Mouse (Mus musculus): Measurements from ENCODE around the gene Gm14435. TPM values are rescaled to one million over a fixed set of nuclear protein-coding genes. Genes with fewer than 3 reads are reported as not detected.
"Not testable (repeated sequence)": the region's sequence is repeated elsewhere in the genome, so short reads cannot be mapped to it uniquely, and the experiment has no call there.

The Gm14435 gene
- polyA plus RNA-seq (2017; shearing (Covaris generic)), result 10 to 100 TPM; 10.5 to 15.6 (median 10.8) TPM

DNA sequence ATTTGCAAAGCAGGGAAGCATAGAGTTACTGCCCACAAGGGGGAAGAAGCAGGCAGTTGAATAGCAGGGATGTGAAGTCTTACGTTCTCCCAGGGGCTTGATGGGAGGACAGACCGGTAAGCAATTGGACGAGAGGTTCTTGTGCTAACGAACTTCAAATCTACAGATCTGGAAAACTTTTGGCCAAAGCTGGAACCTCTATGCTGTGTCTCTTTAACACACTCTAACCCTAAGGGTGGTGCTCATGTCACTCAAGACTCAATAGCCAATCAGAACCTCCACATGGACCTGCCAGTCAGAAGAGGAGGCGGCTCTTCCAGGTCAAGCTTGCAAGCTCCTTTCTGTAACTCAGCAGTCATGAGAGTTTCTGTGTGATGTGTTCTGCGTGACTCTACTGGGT is at the start of gene Gm14435:
Gene Gm14435, plus strand, starts transcription at position 301 of the 400 bp plus-strand sequence.
- not testable (repeated sequence) for ATAC-seq

Other genes starting within 250 kb of the Gm14435 start
- 1 to 10 TPM; 3.9 to 8.7 (median 7.5) TPM for gene 2210418O10Rik, start 197.0 kb upstream of the Gm14435 start, polyA plus RNA-seq (2017; shearing (Covaris generic))
- not detected for gene Gm11009, start 104.1 kb upstream of the Gm14435 start, polyA plus RNA-seq (2017; shearing (Covaris generic))
- gene Gm14434, start 63.2 kb downstream of the Gm14435 start, polyA plus RNA-seq (2017; shearing (Covaris generic)), result 10 to 100 TPM in 2 of 3 experiments, 1 to 10 TPM in 1; 7.9 to 36.8 (median 23.1) TPM
- not detected for gene Zfp967, start 97.5 kb downstream of the Gm14435 start, polyA plus RNA-seq (2017; shearing (Covaris generic))
- gene Gm14308, start 212.8 kb downstream of the Gm14435 start, polyA plus RNA-seq (2017; shearing (Covaris generic)), result 1 to 10 TPM; 2.6 to 9.6 (median 8.0) TPM
- 1 to 10 TPM; 8.0 to 9.7 (median 8.6) TPM for gene Zfp973, start 246.9 kb downstream of the Gm14435 start, polyA plus RNA-seq (2017; shearing (Covaris generic))

Data from inflammation-experienced regulatory T-cells, adult 6 months (primary cell).